Mouse (Mus musculus): ENCODE measurements around the gene Lipt2.

DNA sequence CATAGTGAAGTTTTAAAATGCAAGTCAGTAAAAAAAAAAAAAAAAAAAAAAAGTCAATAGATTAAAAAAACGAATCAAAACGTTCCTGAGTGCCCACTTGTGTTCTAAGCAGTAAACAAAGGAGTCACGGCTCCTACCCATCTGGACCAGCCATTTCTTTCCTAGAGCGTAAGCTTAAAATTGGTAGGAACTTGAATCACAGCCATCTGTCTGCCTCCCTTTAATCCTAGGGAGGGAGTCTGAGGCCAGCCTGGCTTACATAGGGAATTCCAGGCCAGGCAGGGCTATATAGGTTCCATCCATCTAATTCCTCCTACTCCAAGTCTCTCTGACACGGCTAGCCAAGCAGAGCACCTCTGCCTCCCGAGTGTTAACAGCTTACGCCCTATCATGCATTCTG is 45.3 kb upstream of the Lipt2 start:
- TF ChIP-seq CTCF (IDR thresholded peaks at IDR 0.05) (no peak), EP300 (IDR thresholded peaks at IDR 0.05) (no peak)
